In the genomic region with DNA sequence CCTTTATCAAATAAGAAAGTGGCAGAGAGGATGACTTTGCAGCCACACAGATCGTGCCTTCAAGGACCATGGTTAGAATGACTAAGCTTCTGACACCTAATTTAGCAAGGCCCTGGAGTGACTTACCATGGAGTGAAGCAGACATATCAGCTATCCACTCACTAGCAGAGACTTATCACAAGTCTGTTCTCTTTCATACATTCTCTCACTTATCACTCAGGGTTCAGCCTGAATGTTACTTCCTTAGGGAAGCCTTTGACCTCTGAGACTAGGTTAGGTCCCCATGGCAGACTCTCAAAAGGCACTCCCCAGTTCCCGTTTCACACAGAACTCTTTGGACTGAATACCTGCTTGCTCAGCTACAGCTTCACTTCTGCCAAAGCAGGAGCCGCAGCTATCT, we compare ENCODE assay signal across 14 mouse cellular contexts. TPM values are rescaled to one million over a fixed set of nuclear protein-coding genes. Genes with fewer than 3 reads are reported as not detected.
DNase-seq lines count a peak whose midpoint lies in the region; ATAC-seq and TF ChIP-seq lines count a peak whose summit lies in the region.
"Had no signal": no experiment of that assay in that cellular context is flagged by ENCODE, and none has a peak within 500 bp of the region (broad histone marks: within the 10 kb centered on the region; RNA-seq: fewer than 3 reads in every experiment).

No protein-coding gene starts in this region.

- DNase-seq in heart, adult 2 months, result peak in 1 of 2 experiments; percentile 21
- no peak for DNase-seq in heart, postnatal 4 days
- peak; percentile 21 for DNase-seq in thymus, postnatal 0 days (ENCODE audit: low spot score)
- DNase-seq in thymus, postnatal 36 days, result no peak
- DNase-seq in liver, embryonic 13.5 days, result no peak
- no peak for DNase-seq in embryo, embryonic 10.5 days (ENCODE audit: low spot score)
- no peak for DNase-seq in lung, postnatal 0 days (ENCODE audit: low spot score)
- no peak for DNase-seq in midbrain, embryonic 10.5 days (ENCODE audit: low spot score)
- DNase-seq: cerebellum, adult 18-20 months; embryo, embryonic 11 days; forebrain, postnatal 0 days; gastrocnemius, postnatal 36 days; lung, adult 18-20 months had no signal

- ATAC-seq in liver, embryonic 13.5 days (ENCODE audit: low read depth), result peak; percentile 78
- ATAC-seq in lung, postnatal 0 days, result no peak
- ATAC-seq: forebrain, postnatal 0 days had no signal

- no peak for TF ChIP-seq POLR2A in heart, adult 2 months (IDR thresholded peaks at IDR 0.05; ENCODE audit: insufficient read depth, low read depth, low read length)

- 0 out of 2 replicates have a peak overlapping the region, but pooled peaks have one; percentile 14 for H3K4me2 ChIP-seq in liver, embryonic 13.5 days
- no peak overlapping the region for H3K4me2 ChIP-seq in lung, postnatal 0 days (replicated peaks; ENCODE audit: low read depth, low read length)

- intact Hi-C loops in heart, adult 2 months (cut with DNase I), result no loop called here

- H3K27me3 ChIP-seq in heart, adult 2 months (ENCODE audit: control insufficient read depth, insufficient read depth, low read length), result no peaks in the 10 kb centered on the region
- H3K27me3 ChIP-seq in liver, embryonic 13.5 days, result no peaks in the 10 kb centered on the region
- no peaks in the 10 kb centered on the region for H3K27me3 ChIP-seq in lung, postnatal 0 days (replicated peaks; ENCODE audit: insufficient read depth, low read length)
- H3K27me3 ChIP-seq in midbrain, embryonic 10.5 days (ENCODE audit: low read depth, poor library complexity, severe bottlenecking), result no peaks in the 10 kb centered on the region

- no peak for TF ChIP-seq EP300 in heart, adult 2 months (IDR thresholded peaks at IDR 0.05; ENCODE audit: insufficient read depth, low read depth, low read length)
- TF ChIP-seq EP300 in lung, postnatal 0 days (IDR thresholded peaks at IDR 0.05), result no peak

- no peak for TF ChIP-seq CTCF in heart, adult 2 months (IDR thresholded peaks at IDR 0.05)
- no peak for TF ChIP-seq CTCF in lung, postnatal 0 days (IDR thresholded peaks at IDR 0.05)

- no peaks in the 10 kb centered on the region for H3K9me3 ChIP-seq in liver, embryonic 13.5 days (replicated peaks)
- no peaks in the 10 kb centered on the region for H3K9me3 ChIP-seq in lung, postnatal 0 days (ENCODE audit: low read length)
- no peaks in the 10 kb centered on the region for H3K9me3 ChIP-seq in midbrain, embryonic 10.5 days (replicated peaks)

- H3K4me1 ChIP-seq in heart, adult 2 months (ENCODE audit: control insufficient read depth, insufficient read depth, low read length), result peaks cover 37% of the 10 kb centered on the region
- H3K4me1 ChIP-seq in liver, embryonic 13.5 days (replicated peaks), result peaks cover 59% of the 10 kb centered on the region
- peaks cover 11% of the 10 kb centered on the region for H3K4me1 ChIP-seq in lung, postnatal 0 days (ENCODE audit: insufficient read depth, low read depth, low read length)
- peaks cover 23% of the 10 kb centered on the region for H3K4me1 ChIP-seq in midbrain, embryonic 10.5 days

- H3K4me3 ChIP-seq in heart, adult 2 months, result no peak overlapping the region
- no peak overlapping the region for H3K4me3 ChIP-seq in liver, embryonic 13.5 days (replicated peaks)
- H3K4me3 ChIP-seq in lung, postnatal 0 days (ENCODE audit: low read depth, low read length), result no peak overlapping the region
- no peak overlapping the region for H3K4me3 ChIP-seq in midbrain, embryonic 10.5 days
- H3K4me3 ChIP-seq: erythroblast, embryonic 14.5 days had no signal

- 32% methylated on average over 3 of the region's 3 CpGs for WGBS in heart, adult 2 months
- WGBS in liver, embryonic 13.5 days (ENCODE audit: insufficient replicate concordance), result 15% methylated on average over 3 of the region's 3 CpGs
- 59% methylated on average over 3 of the region's 3 CpGs for WGBS in lung, postnatal 0 days
- WGBS in midbrain, embryonic 10.5 days, result 83% methylated on average over 3 of the region's 3 CpGs

- H3K36me3 ChIP-seq in heart, adult 2 months (ENCODE audit: control insufficient read depth, insufficient read depth, low read length), result peaks cover 60% of the 10 kb centered on the region
- H3K36me3 ChIP-seq in liver, embryonic 13.5 days, result no peaks in the 10 kb centered on the region
- H3K36me3 ChIP-seq in lung, postnatal 0 days (ENCODE audit: insufficient read depth, low read length), result no peaks in the 10 kb centered on the region
- H3K36me3 ChIP-seq in midbrain, embryonic 10.5 days, result no peaks in the 10 kb centered on the region

- no peaks in the 10 kb centered on the region for H3K79me2 ChIP-seq in heart, adult 2 months (replicated peaks; ENCODE audit: control insufficient read depth, insufficient read depth, low read length)

- no peak overlapping the region for H3K9ac ChIP-seq in heart, adult 2 months (ENCODE audit: low read depth, low read length)
- H3K9ac ChIP-seq in liver, embryonic 13.5 days, result no peak overlapping the region
- H3K9ac ChIP-seq in lung, postnatal 0 days (replicated peaks; ENCODE audit: low read depth), result no peak overlapping the region
- H3K9ac ChIP-seq: forebrain, postnatal 0 days had no signal

- peak overlapping the region; percentile 91 for H3K27ac ChIP-seq in heart, adult 2 months
- peak overlapping the region; percentile 30; the same call in 1 of the 2 replicates for H3K27ac ChIP-seq in liver, embryonic 13.5 days
- no peak overlapping the region for H3K27ac ChIP-seq in lung, postnatal 0 days (ENCODE audit: low read length)
- no peak overlapping the region for H3K27ac ChIP-seq in midbrain, embryonic 10.5 days (replicated peaks)

RNA-seq across cellular contexts. Expression of gene Fli1, which starts 21.3 kb away (rescaled TPM):
- total RNA-seq in heart, adult 2 months (2021), result 10 to 100 TPM; 23.5 to 28.2 TPM
- 14.9 and 17.4 TPM in 2 replicates for polyA plus RNA-seq in heart, adult 2 months (2012; rRNA removed)
- 10 to 100 TPM; 38.9 to 41.1 TPM for total RNA-seq in heart, postnatal 4 days (2021)
- 50.6 and 53.5 TPM in 2 replicates for polyA plus RNA-seq in thymus, postnatal 0 days (2015; fragmentation: Nextera tagmentation; extraction: Ambion mirVana)
- polyA plus RNA-seq in liver, embryonic 13.5 days (2015; fragmentation: Nextera tagmentation; extraction: Ambion mirVana), result 9.1 and 13.2 TPM in 2 replicates
- 21.1 and 21.4 TPM in 2 replicates for polyA plus RNA-seq in lung, postnatal 0 days (2015; fragmentation: Nextera tagmentation; extraction: Ambion mirVana)
- 13.9 and 17.6 TPM in 2 replicates for polyA plus RNA-seq in midbrain, embryonic 10.5 days (2016; fragmentation: Nextera tagmentation; extraction: Ambion mirVana)

Comparison
In these comparisons a context has a peak if more than half of its experiments do, and no peak if none do; other contexts are left out.
1. H3K27ac ChIP-seq: peak in heart, adult 2 months (single experiment) and liver, embryonic 13.5 days (single experiment); none in lung, postnatal 0 days (single experiment) and midbrain, embryonic 10.5 days (single experiment).